ENCODE assay signal across 25 mouse cellular contexts in genomic region chr11:13978524-13978923, GRCm38 (mm10).
A peak's percentile ranks its signal among the peaks of the same experiment; 100 is the strongest.
DNase-seq lines count a peak whose midpoint lies in the region; ATAC-seq and TF ChIP-seq lines count a peak whose summit lies in the region.
"Had no signal": no experiment of that assay in that cellular context is flagged by ENCODE, and none has a peak within 500 bp of the region (broad histone marks: within the 10 kb centered on the region; RNA-seq: fewer than 3 reads in every experiment).

No protein-coding gene starts in this region.

- intact Hi-C loops in left cerebral cortex, postnatal 10 days (cut with DNase I): no loop called here

- TF ChIP-seq POLR2A in ES-Bruce4 (IDR thresholded peaks at IDR 0.05; ENCODE audit: insufficient read depth, low read length): no peak

- peaks cover 13% of the 10 kb centered on the region for H3K9me3 ChIP-seq in ES-Bruce4 (replicated peaks; ENCODE audit: control insufficient read depth, insufficient read depth, low read length, poor library complexity, severe bottlenecking)
- no peaks in the 10 kb centered on the region for H3K9me3 ChIP-seq in forebrain, embryonic 15.5 days
- H3K9me3 ChIP-seq: embryonic facial prominence, embryonic 10.5 days; embryonic facial prominence, embryonic 12.5 days; forebrain, embryonic 12.5 days; G1E had no signal

- no peaks in the 10 kb centered on the region for H3K36me3 ChIP-seq in ES-Bruce4 (ENCODE audit: control insufficient read depth, insufficient read depth, low read length, poor library complexity, severe bottlenecking)
- no peaks in the 10 kb centered on the region for H3K36me3 ChIP-seq in forebrain, embryonic 15.5 days
- H3K36me3 ChIP-seq: embryonic facial prominence, embryonic 10.5 days; embryonic facial prominence, embryonic 12.5 days; forebrain, embryonic 10.5 days; forebrain, embryonic 12.5 days; G1E had no signal

- H3K27me3 ChIP-seq in ES-Bruce4 (ENCODE audit: control insufficient read depth, insufficient read depth, low read length, poor library complexity, severe bottlenecking): no peaks in the 10 kb centered on the region
- H3K27me3 ChIP-seq in forebrain, embryonic 15.5 days: no peaks in the 10 kb centered on the region
- H3K27me3 ChIP-seq: embryonic facial prominence, embryonic 12.5 days; forebrain, embryonic 12.5 days; Patski had no signal

- no peak for TF ChIP-seq EP300 in ES-Bruce4 (IDR thresholded peaks at IDR 0.05; ENCODE audit: insufficient read depth, low read depth, low read length)

- no peak overlapping the region for H3K4me2 ChIP-seq in forebrain, embryonic 15.5 days (replicated peaks)
- H3K4me2 ChIP-seq: embryonic facial prominence, embryonic 12.5 days; forebrain, embryonic 12.5 days had no signal

- no peak overlapping the region for H3K9ac ChIP-seq in ES-Bruce4 (ENCODE audit: low read depth, poor library complexity, severe bottlenecking)
- H3K9ac ChIP-seq in forebrain, embryonic 15.5 days (replicated peaks): no peak overlapping the region
- H3K9ac ChIP-seq: embryonic facial prominence, embryonic 12.5 days; forebrain, embryonic 12.5 days; forebrain, postnatal 0 days had no signal

- no peaks in the 10 kb centered on the region for H3K4me1 ChIP-seq in ES-Bruce4 (ENCODE audit: control insufficient read depth, insufficient read depth, low read length)
- H3K4me1 ChIP-seq in forebrain, embryonic 15.5 days: no peaks in the 10 kb centered on the region
- H3K4me1 ChIP-seq: embryonic facial prominence, embryonic 10.5 days; embryonic facial prominence, embryonic 12.5 days; forebrain, embryonic 10.5 days; forebrain, embryonic 12.5 days had no signal

- no peak for TF ChIP-seq CTCF in ES-Bruce4 (IDR thresholded peaks at IDR 0.05; ENCODE audit: low read depth, low read length)

- no peak overlapping the region for H3K4me3 ChIP-seq in ES-Bruce4 (ENCODE audit: low read depth, low read length)
- H3K4me3 ChIP-seq in forebrain, embryonic 15.5 days: no peak overlapping the region
- H3K4me3 ChIP-seq: embryonic facial prominence, embryonic 10.5 days; embryonic facial prominence, embryonic 12.5 days; erythroblast, embryonic 14.5 days; forebrain, embryonic 10.5 days; forebrain, embryonic 12.5 days had no signal

- peak; percentile 83 for DNase-seq in ES-CJ7 (ENCODE audit: low read depth, low spot score)
- peak; percentile 94 for DNase-seq in R1 (ENCODE audit: low read depth, low spot score)
- peak; percentile 85 for DNase-seq in ZHBTc4 (ENCODE audit: low read depth, low spot score)
- DNase-seq in layer of hippocampus, adult 18-20 months (ENCODE audit: low spot score in 2 of 2): no peak
- DNase-seq in left cerebral cortex, postnatal 10 days (ENCODE audit: extremely low spot score in 1 of 2, low spot score in 2 of 2): no peak
- DNase-seq: adrenal gland, adult 2 months; adrenal gland, postnatal 10 days; adrenal gland, postnatal 25 days; cerebellum, adult 11-12 months; cerebellum, adult 2 months; cerebellum, adult 9-10 months; cerebellum, postnatal 10 days; cerebellum, postnatal 25 days; forebrain, postnatal 0 days had no signal

- 19% methylated on average over 1 of the region's 1 CpGs for WGBS in forebrain, embryonic 15.5 days

- ATAC-seq in erythroblast, adult 5-6 weeks (replicated peaks; ENCODE audit: low FRiP score, poor library complexity, severe bottlenecking): no peak
- no peak for ATAC-seq in forebrain, embryonic 15.5 days (replicated peaks)
- ATAC-seq: forebrain, embryonic 14.5 days; forebrain, postnatal 0 days; Patski had no signal

- H3K27ac ChIP-seq in ES-Bruce4 (ENCODE audit: insufficient read depth, low read length): peak overlapping the region; percentile 78; the same call in 1 of the 2 replicates
- H3K27ac ChIP-seq in forebrain, embryonic 15.5 days (replicated peaks): no peak overlapping the region
- H3K27ac ChIP-seq: embryonic facial prominence, embryonic 10.5 days; embryonic facial prominence, embryonic 12.5 days; forebrain, embryonic 10.5 days; forebrain, embryonic 12.5 days had no signal

Comparison
In these comparisons a context has a peak if more than half of its experiments do, and no peak if none do; other contexts are left out.
1. DNase-seq: peak in ES-CJ7 (single experiment), R1 (single experiment) and ZHBTc4 (single experiment); none in layer of hippocampus, adult 18-20 months (0 of 2) and left cerebral cortex, postnatal 10 days (0 of 2).